Mouse (Mus musculus) ES-Bruce4 (cell line): ENCODE results near the gene Gna12. TPM values are rescaled to one million over a fixed set of nuclear protein-coding genes. Genes with fewer than 3 reads are reported as not detected.

Experiments
- H3K27ac ChIP-seq: 2 replicates; pipeline ENCODE4 v1.5.1; 2012; ENCODE audit warnings: low read length, inconsistent platforms; ENCODE audit not compliant: insufficient read depth
- H3K27me3 ChIP-seq: 2 replicates; pipeline ENCODE4 v1.6.1; 2012; ENCODE audit warnings: mild to moderate bottlenecking, low read length, inconsistent platforms; ENCODE audit not compliant: control insufficient read depth, poor library complexity, insufficient read depth, severe bottlenecking
- H3K36me3 ChIP-seq: 2 replicates; pipeline ENCODE4 v1.6.1; 2012; ENCODE audit warnings: inconsistent platforms, mild to moderate bottlenecking, low read length, moderate library complexity; ENCODE audit not compliant: control insufficient read depth, poor library complexity, insufficient read depth, severe bottlenecking
- H3K4me1 ChIP-seq: one replicate; pipeline ENCODE4 v1.8.1; 2011; ENCODE audit warnings: low read length; ENCODE audit not compliant: control insufficient read depth, insufficient read depth
- H3K4me3 ChIP-seq: 2 replicates; pipeline ENCODE4 v1.5.1; 2011; ENCODE audit warnings: low read depth, mild to moderate bottlenecking, low read length
- H3K9ac ChIP-seq: 2 replicates; pipeline ENCODE4 v1.6.1; 2012; ENCODE audit warnings: low read depth, mild to moderate bottlenecking, inconsistent platforms; ENCODE audit not compliant: poor library complexity, severe bottlenecking
- H3K9me3 ChIP-seq: replicated peaks from 2 replicates; pipeline ENCODE4 v1.6.1; 2012; ENCODE audit warnings: mild to moderate bottlenecking, low read length, inconsistent platforms; ENCODE audit not compliant: control insufficient read depth, poor library complexity, insufficient read depth, severe bottlenecking
- CTCF ChIP-seq: IDR thresholded peaks from one replicate; pipeline ENCODE4 v1.8.1; 2011; ENCODE audit warnings: low read depth, low read length
- EP300 ChIP-seq: IDR thresholded peaks from 2 replicates; pipeline ENCODE4 v1.6.1; 2011; ENCODE audit warnings: low read depth, low read length; ENCODE audit not compliant: insufficient read depth
- POLR2A ChIP-seq: IDR thresholded peaks from one replicate; pipeline ENCODE4 v1.8.1; 2011; ENCODE audit warnings: low read length; ENCODE audit not compliant: insufficient read depth
- polyA plus RNA-seq: library from polyadenylated mRNA; stranded (reverse); fragments of >200 nt; gene quantifications from 2 replicates; pipeline ENCODE4 v1.2.4, GENCODE M21; 2011; ENCODE audit warnings: low read depth; ENCODE audit not compliant: missing spikeins, insufficient read depth, insufficient read length

The Gna12 gene
- polyA plus RNA-seq, 1 experiment, result 29.9 TPM

GRCm38 (mm10) chr5:140723822-140724221, 106.4 kb downstream of the Gna12 start, which contains the start of gene Amz1:
TSS of gene Amz1 (plus strand) at chr5:140724127.
- no peaks in the 10 kb centered on the region for H3K9me3 ChIP-seq
- H3K27ac ChIP-seq, result no peak within 1 kb of the TSS
- H3K27me3 ChIP-seq, result no peaks in the 10 kb centered on the region
- no peak within 1 kb of the TSS for H3K4me3 ChIP-seq
- TF ChIP-seq CTCF, result no peak
- no peak for TF ChIP-seq EP300
- no peak for TF ChIP-seq POLR2A
- no peaks in the 10 kb centered on the region for H3K4me1 ChIP-seq
- H3K36me3 ChIP-seq, result peaks cover 2% of the 10 kb centered on the region; the same call in 1 of the 2 replicates
- no peak within 1 kb of the TSS for H3K9ac ChIP-seq

DNA sequence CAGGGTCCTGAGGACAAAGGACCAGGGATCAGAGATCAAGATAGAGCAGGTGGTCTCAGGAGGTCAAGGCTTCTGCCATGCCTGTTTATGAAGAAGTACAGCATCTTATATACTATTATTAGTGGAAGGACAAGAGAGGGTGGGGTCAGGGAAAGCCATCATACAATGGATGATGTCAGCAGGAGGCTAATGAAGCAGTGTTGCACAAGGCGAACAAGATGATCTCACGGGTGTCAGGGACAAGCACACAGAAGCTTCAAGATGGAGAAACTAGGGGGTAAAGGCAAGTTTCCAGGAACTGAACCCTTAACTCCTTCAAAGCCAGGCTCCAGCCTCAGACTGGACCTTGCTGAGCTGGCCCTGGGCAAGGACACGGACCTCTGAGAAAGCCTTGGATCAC, 108.1 kb downstream of the Gna12 start:
- H3K9ac ChIP-seq, result no peak overlapping the region
- H3K27ac ChIP-seq, result no peak overlapping the region
- no peaks in the 10 kb centered on the region for H3K4me1 ChIP-seq
- no peak overlapping the region for H3K4me3 ChIP-seq
- TF ChIP-seq CTCF (no peak), EP300 (no peak), POLR2A (no peak)
- peaks cover 6% of the 10 kb centered on the region; the same call in 1 of the 2 replicates for H3K36me3 ChIP-seq
- no peaks in the 10 kb centered on the region for H3K9me3 ChIP-seq
- H3K27me3 ChIP-seq, result no peaks in the 10 kb centered on the region

GRCm38 (mm10) chr5:140720773-140721172, 109.5 kb downstream of the Gna12 start:
- Histone ChIP-seq H3K36me3 (peaks cover 6% of the 10 kb centered on the region; the same call in 1 of the 2 replicates), H3K9ac (no peak overlapping the region), H3K27me3 (no peaks in the 10 kb centered on the region), H3K9me3 (no peaks in the 10 kb centered on the region), H3K4me3 (no peak overlapping the region), H3K4me1 (no peaks in the 10 kb centered on the region), H3K27ac (no peak overlapping the region)
- no peak for TF ChIP-seq CTCF
- TF ChIP-seq EP300, result no peak
- no peak for TF ChIP-seq POLR2A

GRCm38 (mm10) chr5:140711040-140711439, 119.2 kb downstream of the Gna12 start:
- no peak overlapping the region for H3K27ac ChIP-seq
- H3K4me3 ChIP-seq, result no peak overlapping the region
- peaks cover 2% of the 10 kb centered on the region; the same call in 1 of the 2 replicates for H3K36me3 ChIP-seq
- no peak overlapping the region for H3K9ac ChIP-seq
- H3K9me3 ChIP-seq, result no peaks in the 10 kb centered on the region
- peak; percentile 9 for TF ChIP-seq CTCF
- no peak for TF ChIP-seq POLR2A
- H3K27me3 ChIP-seq, result no peaks in the 10 kb centered on the region
- H3K4me1 ChIP-seq, result no peaks in the 10 kb centered on the region

DNA sequence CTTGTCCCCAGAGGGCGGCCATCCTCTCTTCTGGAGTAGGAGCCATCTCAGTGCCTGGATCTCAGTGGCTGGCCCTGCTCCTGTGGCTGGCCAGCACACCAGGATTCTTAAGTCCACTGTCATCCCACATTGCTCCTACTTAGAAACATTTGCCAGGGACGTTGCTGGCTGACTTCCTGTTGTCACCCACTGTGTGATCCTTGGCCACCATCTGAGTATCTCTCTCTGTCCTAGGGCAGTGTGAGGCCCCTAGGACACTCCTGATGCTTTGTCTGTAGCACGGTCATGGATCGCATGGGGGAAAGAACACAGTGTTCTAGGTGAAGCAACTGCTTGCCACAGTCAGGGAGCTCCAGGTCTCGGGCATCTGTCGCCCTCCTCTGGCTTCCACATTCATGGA, 119.9 kb downstream of the Gna12 start:
- Histone ChIP-seq H3K27me3 (no peaks in the 10 kb centered on the region), H3K27ac (no peak overlapping the region), H3K4me3 (no peak overlapping the region), H3K9ac (no peak overlapping the region), H3K9me3 (no peaks in the 10 kb centered on the region), H3K36me3 (peaks cover 2% of the 10 kb centered on the region; the same call in 1 of the 2 replicates), H3K4me1 (no peaks in the 10 kb centered on the region)
- no peak for TF ChIP-seq CTCF
- TF ChIP-seq POLR2A, result no peak
- TF ChIP-seq EP300, result no peak

Other genes with a start within 250 kb of the Gna12 start
- gene Lfng, start 223.1 kb downstream of the Gna12 start, polyA plus RNA-seq, result 4.1 and 4.4 TPM in 2 replicates
- gene Ttyh3, start 181.4 kb downstream of the Gna12 start, polyA plus RNA-seq, result 19.1 and 21.4 TPM in 2 replicates
- gene Iqce, start 128.1 kb downstream of the Gna12 start, polyA plus RNA-seq, result 11.0 and 16.9 TPM in 2 replicates
- 9.3 and 9.6 TPM in 2 replicates for gene Brat1, start 125.4 kb downstream of the Gna12 start, polyA plus RNA-seq
- 0.60 and 0.64 TPM in 2 replicates for gene Amz1, start 106.3 kb downstream of the Gna12 start, polyA plus RNA-seq
- not detected in 2 replicates for gene Card11, start 170.2 kb upstream of the Gna12 start, polyA plus RNA-seq